Mouse (Mus musculus): ENCODE measurements around the gene Adamts17. TPM values are rescaled to one million over a fixed set of nuclear protein-coding genes. Genes with fewer than 3 reads are reported as not detected.

Adamts17 gene
- polyA plus RNA-seq, 1 experiment from 2014 or later, result 5.2 TPM

DNA sequence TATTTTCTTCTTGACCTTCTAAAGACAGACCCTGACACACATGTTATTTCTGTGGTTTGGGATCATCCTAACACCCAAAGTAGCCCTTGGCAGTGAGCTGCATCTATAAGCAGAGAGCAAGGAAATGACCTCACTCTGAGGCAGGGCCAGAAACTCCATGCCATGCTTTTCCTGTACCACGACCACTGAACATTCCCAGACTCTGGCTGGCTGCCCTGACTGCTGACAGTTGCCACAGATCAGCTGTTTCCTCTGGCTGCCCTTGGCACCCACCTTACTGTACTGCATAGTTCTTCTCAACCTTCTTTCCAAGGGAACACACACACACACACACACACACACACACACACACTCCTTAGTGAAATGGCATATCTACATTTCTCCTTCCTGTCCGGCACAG lies 116.4 kb downstream of the Adamts17 start:
- Histone ChIP-seq H3K27ac (replicated peaks) (peak overlapping the region; percentile 92), H3K4me3 (no peak overlapping the region), H3K4me2 (no peak overlapping the region), H3K36me3 (no peaks in the 10 kb centered on the region), H3K4me1 (peaks cover 42% of the 10 kb centered on the region), H3K27me3 (replicated peaks) (no peaks in the 10 kb centered on the region), H3K9me3 (no peaks in the 10 kb centered on the region), H3K9ac (no peak overlapping the region)
- peak; percentile 71; the same call in 1 of the 2 replicates for ATAC-seq (ENCODE audit: extremely low read depth, insufficient number of reproducible peaks, low FRiP score, low TSS enrichment)
- 21% methylated on average over 2 of the region's 2 CpGs for WGBS

DNA sequence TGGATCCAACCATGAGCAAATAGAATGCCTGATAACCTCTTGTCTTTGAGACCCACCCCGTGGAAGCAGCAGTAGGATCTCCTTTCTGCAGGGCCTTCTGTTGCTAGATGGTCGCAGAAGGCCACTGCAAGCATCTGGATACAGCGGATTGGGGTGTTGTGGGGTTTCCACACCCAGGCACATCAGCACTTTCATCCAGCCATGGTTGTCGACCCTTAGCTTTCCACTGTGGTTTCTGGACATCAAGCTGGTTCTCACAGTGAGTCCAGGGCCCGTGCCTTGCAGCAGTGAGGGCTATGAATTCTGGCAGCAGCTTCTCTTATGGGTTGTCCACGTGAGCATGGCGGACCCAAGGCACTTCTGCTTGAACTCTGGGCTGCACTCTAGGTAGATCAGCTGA lies 118.2 kb downstream of the Adamts17 start:
- Histone ChIP-seq H3K4me1 (peaks cover 44% of the 10 kb centered on the region), H3K9ac (no peak overlapping the region), H3K27me3 (replicated peaks) (no peaks in the 10 kb centered on the region), H3K27ac (replicated peaks) (no peak overlapping the region), H3K4me3 (no peak overlapping the region), H3K36me3 (no peaks in the 10 kb centered on the region), H3K4me2 (no peak overlapping the region), H3K9me3 (no peaks in the 10 kb centered on the region)
- WGBS, result 85% methylated on average over 7 of the region's 7 CpGs
- no peak for ATAC-seq (ENCODE audit: extremely low read depth, insufficient number of reproducible peaks, low FRiP score, low TSS enrichment)

DNA sequence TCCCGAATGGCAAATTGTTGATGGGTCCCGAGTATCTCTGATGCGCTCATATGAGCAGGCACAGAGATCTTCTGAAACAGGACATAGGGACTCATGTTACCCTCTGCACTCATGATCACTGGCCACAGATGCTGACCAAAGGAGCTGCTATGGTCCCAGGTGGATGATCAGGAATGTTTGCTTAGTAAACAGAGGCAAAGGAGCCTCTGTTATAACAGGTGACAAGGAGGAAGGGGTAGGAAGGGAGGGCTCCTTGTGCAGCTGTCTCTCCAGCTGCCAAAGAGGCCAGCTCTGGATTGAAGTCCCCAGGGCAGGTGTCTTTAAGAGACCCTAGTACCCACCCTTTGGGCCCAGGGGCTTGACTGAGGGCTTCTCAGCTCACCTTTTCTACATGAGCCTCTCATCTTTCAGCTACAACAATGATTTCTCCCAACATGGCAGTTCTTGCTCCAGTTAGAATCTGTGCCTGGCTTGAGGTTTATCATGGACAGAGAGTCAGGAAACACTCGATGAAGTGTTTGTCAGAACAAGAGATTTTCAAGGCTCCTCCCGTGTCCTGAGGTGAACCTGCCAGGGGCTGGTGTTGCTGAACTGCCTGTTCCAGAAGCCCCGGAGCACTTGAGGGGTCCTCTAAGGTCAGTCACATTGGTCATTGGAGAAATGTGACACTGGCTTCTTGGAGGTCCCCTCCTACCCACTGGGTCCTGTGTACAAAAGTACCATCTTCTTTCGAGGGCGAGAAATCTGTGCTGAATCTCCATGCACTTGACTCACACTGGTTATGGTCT lies 120.9 kb downstream of the Adamts17 start:
- Histone ChIP-seq H3K4me3 (no peak overlapping the region), H3K36me3 (no peaks in the 10 kb centered on the region), H3K9ac (no peak overlapping the region), H3K4me1 (peaks cover 39% of the 10 kb centered on the region), H3K4me2 (no peak overlapping the region), H3K27me3 (replicated peaks) (no peaks in the 10 kb centered on the region; the same call in 1 of the 2 replicates), H3K9me3 (no peaks in the 10 kb centered on the region), H3K27ac (replicated peaks) (no peak overlapping the region)
- 65% methylated on average over 8 of the region's 8 CpGs for WGBS
- ATAC-seq (ENCODE audit: extremely low read depth, insufficient number of reproducible peaks, low FRiP score, low TSS enrichment), result no peak

DNA sequence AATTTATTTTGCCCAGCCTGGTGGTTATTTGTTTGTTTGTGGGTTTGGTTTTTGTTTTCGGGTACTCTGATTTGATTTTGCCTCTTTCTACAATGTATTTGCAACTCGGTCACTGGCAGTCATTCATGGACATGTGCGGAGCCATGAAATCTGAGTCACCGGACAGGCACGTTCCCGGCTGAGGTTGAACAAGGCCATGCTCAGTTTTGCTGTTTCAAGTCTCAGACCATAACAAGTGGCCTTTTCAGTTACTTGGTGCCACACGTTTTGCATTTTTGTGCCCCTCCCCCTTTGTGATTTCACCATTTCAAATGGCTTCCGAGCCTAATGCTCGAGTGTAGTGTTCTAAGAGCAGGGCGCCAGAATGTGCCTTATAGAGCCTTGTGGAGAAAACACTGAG lies 123.2 kb downstream of the Adamts17 start:
- Histone ChIP-seq H3K4me2 (no peak overlapping the region), H3K4me3 (no peak overlapping the region), H3K36me3 (no peaks in the 10 kb centered on the region), H3K9ac (no peak overlapping the region), H3K27me3 (replicated peaks) (no peaks in the 10 kb centered on the region; the same call in 1 of the 2 replicates), H3K9me3 (no peaks in the 10 kb centered on the region), H3K27ac (replicated peaks) (no peak overlapping the region), H3K4me1 (peaks cover 44% of the 10 kb centered on the region)
- 81% methylated on average over 10 of the region's 10 CpGs for whole genome bisulfite sequencing
- ATAC-seq (ENCODE audit: extremely low read depth, insufficient number of reproducible peaks, low FRiP score, low TSS enrichment), result no peak

DNA sequence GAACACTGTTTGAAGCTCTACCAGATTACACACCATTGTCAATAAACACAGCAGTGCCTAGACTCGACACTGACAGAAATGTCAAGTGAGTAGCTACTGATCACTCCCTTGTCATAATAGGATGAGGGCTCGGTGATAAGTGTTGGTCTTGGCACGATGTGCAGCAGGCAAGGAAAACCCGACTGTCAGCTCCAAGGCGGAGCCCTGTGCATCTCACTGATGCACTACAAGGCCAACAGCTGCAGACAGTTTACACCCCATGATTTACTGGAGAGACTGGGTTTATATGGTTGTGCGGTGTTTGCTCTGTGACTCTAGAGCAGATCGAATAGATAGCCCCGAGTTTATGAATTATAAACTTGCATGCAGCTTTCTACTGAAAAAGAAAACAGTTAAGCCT lies 124.0 kb downstream of the Adamts17 start:
- H3K4me1 ChIP-seq, result peaks cover 52% of the 10 kb centered on the region

DNA sequence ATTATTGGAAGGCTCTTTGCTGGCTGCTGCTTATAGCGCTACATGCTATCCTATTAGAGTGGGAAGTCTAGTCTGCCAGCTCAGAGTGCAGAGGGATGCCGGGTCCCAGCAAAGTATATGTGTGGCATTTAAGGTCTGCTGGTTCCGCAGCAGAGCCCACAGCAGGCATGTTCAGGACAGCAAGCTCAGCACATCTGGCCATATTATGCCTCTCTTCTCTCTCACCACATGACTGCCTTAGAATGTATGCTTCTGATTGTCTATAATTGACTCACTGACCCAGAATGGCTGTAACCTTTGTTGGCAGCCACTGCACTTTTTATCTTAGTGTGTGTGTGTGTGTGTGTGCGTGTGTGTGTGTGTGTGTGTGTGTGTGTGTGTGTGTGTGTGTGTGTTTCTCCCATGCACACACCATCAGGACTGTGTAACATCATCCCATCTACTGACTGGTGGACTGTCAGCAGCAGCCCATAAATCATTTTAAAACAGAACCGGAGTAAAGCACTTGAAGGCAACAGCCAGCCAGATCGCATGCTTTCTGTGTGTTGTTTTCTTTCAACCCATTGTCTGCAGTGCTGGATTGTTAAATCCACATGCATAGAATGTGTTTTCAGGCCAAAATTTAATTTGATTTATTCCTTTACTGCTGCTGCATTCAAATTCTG lies 127.1 kb downstream of the Adamts17 start:
- no peaks in the 10 kb centered on the region; the same call in 1 of the 2 replicates for H3K27me3 ChIP-seq (replicated peaks)
- H3K4me2 ChIP-seq, result no peak overlapping the region
- H3K36me3 ChIP-seq, result no peaks in the 10 kb centered on the region
- no peak overlapping the region for H3K4me3 ChIP-seq
- H3K27ac ChIP-seq (replicated peaks), result peak overlapping the region; percentile 66
- peaks cover 65% of the 10 kb centered on the region for H3K4me1 ChIP-seq
- no peaks in the 10 kb centered on the region for H3K9me3 ChIP-seq
- 0 out of 2 replicates have a peak overlapping the region, but pooled peaks have one; percentile 30 for H3K9ac ChIP-seq
- ATAC-seq (ENCODE audit: extremely low read depth, insufficient number of reproducible peaks, low FRiP score, low TSS enrichment), result no peak
- WGBS, result 49% methylated on average over 6 of the region's 6 CpGs

More for the DNA sequence above, 124.0 kb downstream of the Adamts17 start:
- no peak overlapping the region for H3K4me2 ChIP-seq
- no peak overlapping the region for H3K4me3 ChIP-seq
- no peak overlapping the region for H3K27ac ChIP-seq (replicated peaks)
- no peak for ATAC-seq (ENCODE audit: extremely low read depth, insufficient number of reproducible peaks, low FRiP score, low TSS enrichment)
- WGBS, result 52% methylated on average over 8 of the region's 8 CpGs
- no peak overlapping the region for H3K9ac ChIP-seq
- no peaks in the 10 kb centered on the region for H3K36me3 ChIP-seq
- H3K9me3 ChIP-seq, result no peaks in the 10 kb centered on the region
- no peaks in the 10 kb centered on the region; the same call in 1 of the 2 replicates for H3K27me3 ChIP-seq (replicated peaks)

DNA sequence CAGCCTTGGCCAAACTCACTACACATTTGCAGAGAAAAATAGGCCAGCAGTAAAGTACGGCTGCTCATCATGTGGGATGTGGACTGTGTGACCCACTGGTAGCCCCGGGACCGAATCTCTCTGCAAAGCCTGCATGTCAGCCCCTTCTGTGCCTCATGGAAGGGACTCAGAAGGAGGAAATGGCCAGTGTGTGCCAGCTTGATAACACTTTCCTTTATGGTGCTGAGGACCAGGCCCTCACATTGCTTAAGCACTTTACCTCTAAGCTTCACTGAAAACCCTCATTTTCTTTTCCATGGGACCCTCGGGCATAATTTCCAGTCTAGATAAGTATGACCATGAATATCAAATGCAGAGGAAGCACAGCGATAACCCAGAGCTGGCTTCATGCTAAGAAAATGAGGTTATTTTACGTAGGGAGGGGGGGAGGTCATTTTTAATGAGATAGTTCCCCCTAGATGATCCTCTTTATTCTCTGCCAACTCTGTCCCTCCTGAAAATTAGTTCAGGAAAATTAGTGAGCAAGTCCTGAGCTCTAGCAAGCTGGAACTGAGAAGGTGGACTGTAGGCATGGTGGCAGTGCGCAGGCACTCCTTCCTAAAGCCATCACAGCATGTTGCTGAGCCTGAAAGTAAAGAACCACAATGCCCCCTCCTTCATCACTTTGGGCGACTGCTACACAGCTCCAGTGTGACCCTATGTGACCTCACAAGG lies 127.8 kb downstream of the Adamts17 start:
- no peaks in the 10 kb centered on the region; the same call in 1 of the 2 replicates for H3K27me3 ChIP-seq (replicated peaks)
- no peak overlapping the region for H3K4me2 ChIP-seq
- no peak for ATAC-seq (ENCODE audit: extremely low read depth, insufficient number of reproducible peaks, low FRiP score, low TSS enrichment)
- WGBS, result 54% methylated on average over 8 of the region's 8 CpGs
- H3K4me3 ChIP-seq, result no peak overlapping the region
- H3K9ac ChIP-seq, result peak overlapping the region; percentile 30; the same call in 1 of the 2 replicates
- peaks cover 65% of the 10 kb centered on the region for H3K4me1 ChIP-seq
- H3K36me3 ChIP-seq, result no peaks in the 10 kb centered on the region
- H3K27ac ChIP-seq (replicated peaks), result peak overlapping the region; percentile 66
- no peaks in the 10 kb centered on the region for H3K9me3 ChIP-seq

DNA sequence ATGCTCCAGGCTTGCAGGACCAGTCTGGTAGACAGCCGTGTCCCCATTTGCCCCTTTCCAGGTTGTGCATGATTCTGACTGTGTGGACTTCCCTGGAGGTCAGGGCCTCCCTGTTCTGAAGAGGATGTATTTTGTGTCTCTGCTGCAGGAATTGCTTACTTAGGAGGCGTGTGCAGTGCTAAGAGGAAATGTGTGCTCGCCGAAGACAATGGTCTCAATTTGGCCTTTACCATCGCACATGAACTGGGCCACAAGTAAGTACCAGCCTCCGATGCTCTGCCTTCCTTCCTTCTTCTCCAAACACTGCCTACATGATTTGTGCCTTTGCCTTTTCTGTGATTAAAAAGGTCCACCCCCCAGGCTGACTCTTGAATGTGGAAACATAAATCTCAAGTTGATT lies 129.1 kb downstream of the Adamts17 start:
- Histone ChIP-seq H3K4me3 (no peak overlapping the region), H3K36me3 (no peaks in the 10 kb centered on the region), H3K4me2 (no peak overlapping the region), H3K27ac (replicated peaks) (peak overlapping the region; percentile 46), H3K9ac (no peak overlapping the region), H3K27me3 (replicated peaks) (no peaks in the 10 kb centered on the region; the same call in 1 of the 2 replicates), H3K9me3 (no peaks in the 10 kb centered on the region), H3K4me1 (peaks cover 62% of the 10 kb centered on the region)
- WGBS, result 75% methylated on average over 6 of the region's 6 CpGs
- ATAC-seq (ENCODE audit: extremely low read depth, insufficient number of reproducible peaks, low FRiP score, low TSS enrichment), result no peak

DNA sequence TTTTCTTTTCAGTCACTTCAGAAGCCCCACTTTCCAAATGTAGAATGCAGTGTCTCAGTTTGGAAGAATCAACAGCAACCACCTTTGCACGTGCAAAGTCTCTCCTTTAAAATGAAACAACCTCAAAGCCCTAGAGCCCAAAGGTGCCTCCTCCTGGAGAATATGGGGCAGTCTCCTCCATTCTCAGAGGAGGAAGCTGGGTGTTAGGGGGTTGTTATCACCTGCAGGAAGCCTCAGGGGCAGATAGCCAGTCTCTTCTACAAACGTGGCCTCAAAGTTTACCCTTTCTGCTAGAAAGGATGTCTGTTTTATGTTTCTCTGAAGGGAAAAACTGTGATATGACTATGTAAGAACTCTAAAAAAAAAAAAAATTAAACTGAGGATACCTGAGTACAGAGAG lies 129.7 kb downstream of the Adamts17 start:
- Histone ChIP-seq H3K4me2 (no peak overlapping the region), H3K36me3 (no peaks in the 10 kb centered on the region), H3K9ac (no peak overlapping the region), H3K27me3 (replicated peaks) (no peaks in the 10 kb centered on the region; the same call in 1 of the 2 replicates), H3K9me3 (no peaks in the 10 kb centered on the region), H3K4me3 (no peak overlapping the region), H3K4me1 (peaks cover 56% of the 10 kb centered on the region), H3K27ac (replicated peaks) (peak overlapping the region; percentile 46)
- ATAC-seq (ENCODE audit: extremely low read depth, insufficient number of reproducible peaks, low FRiP score, low TSS enrichment), result no peak
- WGBS, result 30% methylated on average over 2 of the region's 2 CpGs

DNA sequence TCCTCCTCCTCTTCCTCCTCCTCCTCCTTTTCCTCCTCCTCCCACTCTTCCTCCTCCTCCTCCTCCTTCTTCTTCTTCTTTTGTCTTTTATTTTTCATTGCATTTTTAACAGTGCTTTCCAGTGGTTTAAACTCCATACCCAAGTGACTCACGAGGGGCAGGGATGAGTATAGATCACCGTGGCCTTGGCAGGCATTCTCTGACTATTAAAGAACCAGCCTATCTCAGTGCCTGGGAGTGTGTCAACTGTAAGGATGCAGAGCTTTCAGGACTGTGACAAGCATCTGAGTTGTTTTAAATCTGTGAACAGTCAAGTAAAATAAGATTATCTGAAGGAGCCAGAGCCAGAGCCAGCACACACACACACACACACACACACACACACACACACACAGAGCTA lies 130.7 kb downstream of the Adamts17 start:
- H3K27me3 ChIP-seq (replicated peaks), result no peaks in the 10 kb centered on the region
- H3K9me3 ChIP-seq, result no peaks in the 10 kb centered on the region
- no peak overlapping the region for H3K4me3 ChIP-seq
- H3K4me2 ChIP-seq, result no peak overlapping the region
- no peak for ATAC-seq (ENCODE audit: extremely low read depth, insufficient number of reproducible peaks, low FRiP score, low TSS enrichment)
- no peaks in the 10 kb centered on the region for H3K36me3 ChIP-seq
- H3K4me1 ChIP-seq, result peaks cover 59% of the 10 kb centered on the region
- no peak overlapping the region for H3K27ac ChIP-seq (replicated peaks)
- 43% methylated on average over 2 of the region's 2 CpGs for WGBS
- no peak overlapping the region for H3K9ac ChIP-seq

DNA sequence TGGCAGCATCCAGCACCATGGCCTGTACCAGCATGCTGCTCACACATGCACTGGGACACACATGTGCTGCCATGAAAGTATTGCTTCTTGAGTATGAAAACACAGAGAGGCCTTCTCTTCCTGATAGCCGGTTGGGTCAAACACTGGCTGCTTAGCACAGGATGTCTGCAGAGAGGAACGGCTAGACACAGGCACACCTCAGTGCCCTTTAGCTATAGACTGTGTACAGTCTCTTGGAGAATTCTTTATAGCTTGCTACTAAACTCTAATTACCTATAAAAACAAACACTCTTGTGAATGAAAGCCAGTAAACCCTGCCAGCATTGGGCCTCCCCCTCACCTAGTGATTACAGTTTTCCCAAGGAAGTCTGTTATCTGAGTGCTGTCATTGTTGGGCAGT lies 131.4 kb downstream of the Adamts17 start:
- H3K4me1 ChIP-seq, result peaks cover 55% of the 10 kb centered on the region
- H3K27ac ChIP-seq (replicated peaks), result no peak overlapping the region
- no peak for ATAC-seq (ENCODE audit: extremely low read depth, insufficient number of reproducible peaks, low FRiP score, low TSS enrichment)
- H3K4me2 ChIP-seq, result no peak overlapping the region
- H3K36me3 ChIP-seq, result 0 out of 2 replicates have a peak, but pooled peaks cover under 1% of the 10 kb centered on the region
- no peaks in the 10 kb centered on the region for H3K9me3 ChIP-seq
- no peak overlapping the region for H3K4me3 ChIP-seq
- no peaks in the 10 kb centered on the region for H3K27me3 ChIP-seq (replicated peaks)
- WGBS, result 49% methylated on average over 2 of the region's 2 CpGs
- no peak overlapping the region for H3K9ac ChIP-seq
